Mouse (Mus musculus): ENCODE results near the gene Sys1. TPM values are rescaled to one million over a fixed set of nuclear protein-coding genes. Genes with fewer than 3 reads are reported as not detected.

The Sys1 gene
- polyA plus RNA-seq, 1 experiment from 2014 or later: 63.3 TPM

GRCm38 (mm10) chr2:164458535-164458934 lies 1.8 kb downstream of the Sys1 start:
- DNase-seq (ENCODE audit: low spot score): no peak
- ATAC-seq (ENCODE audit: low read depth): no peak
- Histone ChIP-seq H3K36me3 (ENCODE audit: control insufficient read depth, insufficient read depth, low read length) (peaks cover 8% of the 10 kb centered on the region; the same call in 1 of the 2 replicates), H3K27ac (replicated peaks; ENCODE audit: low read depth, low read length) (no peak overlapping the region), H3K4me1 (ENCODE audit: control insufficient read depth, insufficient read depth, low read length) (peaks cover 21% of the 10 kb centered on the region), H3K9me3 (ENCODE audit: control insufficient read depth, low read length) (no peaks in the 10 kb centered on the region), H3K4me2 (ENCODE audit: low read depth, low read length) (no peak overlapping the region), H3K9ac (ENCODE audit: low read depth, low read length) (no peak overlapping the region), H3K4me3 (ENCODE audit: low read depth, low read length) (no peak overlapping the region), H3K27me3 (replicated peaks; ENCODE audit: control insufficient read depth, insufficient read depth, low read length) (no peaks in the 10 kb centered on the region)
- WGBS: 91% methylated on average over 8 of the region's 8 CpGs

- DNase-seq (ENCODE audit: low spot score) (peak; percentile 99), ATAC-seq (ENCODE audit: low read depth) (peak; percentile 99)
- Histone ChIP-seq H3K27me3 (replicated peaks; ENCODE audit: control insufficient read depth, insufficient read depth, low read length) (no peaks in the 10 kb centered on the region), H3K4me2 (ENCODE audit: low read depth, low read length) (peak within 1 kb of the TSS; percentile 80), H3K9ac (ENCODE audit: low read depth, low read length) (peak within 1 kb of the TSS; percentile 82), H3K4me3 (ENCODE audit: low read depth, low read length) (peak within 1 kb of the TSS; percentile 78), H3K36me3 (ENCODE audit: control insufficient read depth, insufficient read depth, low read length) (peaks cover 30% of the 10 kb centered on the region; the same call in 1 of the 2 replicates), H3K27ac (replicated peaks; ENCODE audit: low read depth, low read length) (peak within 1 kb of the TSS; percentile 84), H3K9me3 (ENCODE audit: control insufficient read depth, low read length) (no peaks in the 10 kb centered on the region), H3K4me1 (ENCODE audit: control insufficient read depth, insufficient read depth, low read length) (peaks cover 16% of the 10 kb centered on the region)
- WGBS: 0% methylated on average over 65 of the region's 79 CpGs
Observed at GRCm38 (mm10) chr2:164460745-164461551, 4.2 kb downstream of the Sys1 start, which contains the start of gene Gm20458. Gene Gm20458, plus strand, starts transcription at chr2:164460967.

DNA sequence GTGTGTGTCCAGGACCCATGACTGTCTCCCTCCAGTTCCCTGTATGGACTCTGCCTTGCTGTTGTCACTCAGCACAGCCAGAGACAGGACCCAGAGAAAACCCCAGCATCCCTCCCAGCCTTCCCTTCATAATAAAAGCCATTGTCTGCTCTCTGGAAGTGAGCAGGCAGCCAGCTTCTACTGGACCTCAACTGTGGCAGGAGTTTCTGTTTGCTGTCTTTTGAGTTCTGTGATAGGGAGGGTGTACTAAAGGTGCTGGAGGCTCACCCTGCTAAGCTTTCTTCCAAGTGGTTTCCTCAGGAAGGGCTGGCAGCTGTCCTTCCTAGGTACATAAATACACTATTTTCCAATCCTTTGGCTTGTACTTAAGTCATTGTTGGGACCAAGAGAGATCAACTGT lies 8.4 kb downstream of the Sys1 start:
- H3K9ac ChIP-seq (ENCODE audit: low read depth, low read length): no peak overlapping the region
- peaks cover 5% of the 10 kb centered on the region; the same call in 1 of the 2 replicates for H3K4me1 ChIP-seq (ENCODE audit: control insufficient read depth, insufficient read depth, low read length)
- H3K27me3 ChIP-seq (replicated peaks; ENCODE audit: control insufficient read depth, insufficient read depth, low read length): no peaks in the 10 kb centered on the region
- no peak overlapping the region for H3K4me2 ChIP-seq (ENCODE audit: low read depth, low read length)
- no peak for DNase-seq (ENCODE audit: low spot score)
- no peak for ATAC-seq (ENCODE audit: low read depth)
- H3K27ac ChIP-seq (replicated peaks; ENCODE audit: low read depth, low read length): no peak overlapping the region
- no peak overlapping the region for H3K4me3 ChIP-seq (ENCODE audit: low read depth, low read length)
- H3K36me3 ChIP-seq (ENCODE audit: control insufficient read depth, insufficient read depth, low read length): peaks cover 30% of the 10 kb centered on the region; the same call in 1 of the 2 replicates
- H3K9me3 ChIP-seq (ENCODE audit: control insufficient read depth, low read length): no peaks in the 10 kb centered on the region

DNA sequence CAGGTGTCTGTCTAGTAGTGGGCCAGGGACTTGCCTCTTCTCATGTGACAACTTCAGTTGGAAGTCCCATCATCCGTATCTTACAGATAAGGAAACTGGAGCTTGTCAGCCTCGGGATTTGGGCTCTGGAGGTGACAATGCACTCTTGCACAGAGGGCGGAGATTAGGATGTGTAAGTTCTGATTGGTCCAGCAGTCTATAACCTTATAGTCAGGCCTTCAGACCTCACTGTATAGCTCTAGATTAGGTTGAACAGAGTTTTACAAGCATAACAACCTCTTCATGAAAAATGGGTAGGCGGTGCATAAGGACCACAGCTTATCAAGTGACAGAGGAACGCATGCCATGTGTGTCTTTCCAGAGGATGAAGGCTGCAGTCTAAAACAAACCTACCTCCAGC lies 10.0 kb downstream of the Sys1 start:
- 71% methylated on average over 5 of the region's 5 CpGs for WGBS
- no peak for DNase-seq (ENCODE audit: low spot score)
- H3K9ac ChIP-seq (ENCODE audit: low read depth, low read length): no peak overlapping the region

GRCm38 (mm10) chr2:164470254-164470653 lies 13.5 kb downstream of the Sys1 start:
- ATAC-seq (ENCODE audit: low read depth) (no peak), DNase-seq (ENCODE audit: low spot score) (peak; percentile 70)
- no peak overlapping the region for H3K27ac ChIP-seq (replicated peaks; ENCODE audit: low read depth, low read length)
- H3K9ac ChIP-seq (ENCODE audit: low read depth, low read length): no peak overlapping the region
- 24% methylated on average over 10 of the region's 10 CpGs for WGBS
- no peak overlapping the region for H3K4me3 ChIP-seq (ENCODE audit: low read depth, low read length)
- no peaks in the 10 kb centered on the region for H3K4me1 ChIP-seq (ENCODE audit: control insufficient read depth, insufficient read depth, low read length)
- no peaks in the 10 kb centered on the region for H3K27me3 ChIP-seq (replicated peaks; ENCODE audit: control insufficient read depth, insufficient read depth, low read length)
- H3K9me3 ChIP-seq (ENCODE audit: control insufficient read depth, low read length): no peaks in the 10 kb centered on the region
- H3K36me3 ChIP-seq (ENCODE audit: control insufficient read depth, insufficient read depth, low read length): peaks cover 11% of the 10 kb centered on the region; the same call in 1 of the 2 replicates
- H3K4me2 ChIP-seq (ENCODE audit: low read depth, low read length): no peak overlapping the region

More for the DNA sequence above, 10.0 kb downstream of the Sys1 start:
- ATAC-seq (ENCODE audit: low read depth): no peak
- H3K27ac ChIP-seq (replicated peaks; ENCODE audit: low read depth, low read length): no peak overlapping the region
- H3K36me3 ChIP-seq (ENCODE audit: control insufficient read depth, insufficient read depth, low read length): peaks cover 30% of the 10 kb centered on the region; the same call in 1 of the 2 replicates
- H3K27me3 ChIP-seq (replicated peaks; ENCODE audit: control insufficient read depth, insufficient read depth, low read length): no peaks in the 10 kb centered on the region
- H3K4me3 ChIP-seq (ENCODE audit: low read depth, low read length): no peak overlapping the region
- no peaks in the 10 kb centered on the region for H3K9me3 ChIP-seq (ENCODE audit: control insufficient read depth, low read length)
- H3K4me1 ChIP-seq (ENCODE audit: control insufficient read depth, insufficient read depth, low read length): peaks cover 5% of the 10 kb centered on the region; the same call in 1 of the 2 replicates
- no peak overlapping the region for H3K4me2 ChIP-seq (ENCODE audit: low read depth, low read length)

DNA sequence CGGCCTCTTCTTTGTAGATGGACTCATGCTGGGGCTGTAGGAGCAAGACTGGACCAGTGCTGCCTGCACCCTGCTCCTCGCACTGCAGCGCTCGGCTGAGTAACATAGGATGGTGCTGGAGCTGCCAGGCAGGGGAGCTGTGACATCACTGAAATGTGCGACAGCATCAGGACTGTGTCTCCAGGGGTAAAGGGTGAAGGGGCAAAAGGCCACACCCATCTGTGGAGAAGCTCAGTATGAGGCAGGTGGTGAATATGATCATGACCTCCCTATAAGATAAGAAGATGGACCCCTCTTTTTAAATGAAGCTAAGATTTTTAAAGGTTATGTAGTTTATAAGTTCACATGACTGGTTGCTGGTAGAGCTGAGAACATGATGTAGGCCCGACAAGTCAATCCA lies 16.9 kb downstream of the Sys1 start, which contains the start of gene Trp53tg5:
Gene Trp53tg5 (minus strand): TSS at position 101 of the 400 bp plus-strand sequence.
- peaks cover 6% of the 10 kb centered on the region; the same call in 1 of the 2 replicates for H3K36me3 ChIP-seq (ENCODE audit: control insufficient read depth, insufficient read depth, low read length)
- no peak within 1 kb of the TSS for H3K4me3 ChIP-seq (ENCODE audit: low read depth, low read length)
- H3K9me3 ChIP-seq (ENCODE audit: control insufficient read depth, low read length): no peaks in the 10 kb centered on the region
- no peak within 1 kb of the TSS for H3K4me2 ChIP-seq (ENCODE audit: low read depth, low read length)
- ATAC-seq (ENCODE audit: low read depth): no peak
- WGBS: 80% methylated on average over 6 of the region's 6 CpGs
- no peak for DNase-seq (ENCODE audit: low spot score)
- H3K27ac ChIP-seq (replicated peaks; ENCODE audit: low read depth, low read length): no peak within 1 kb of the TSS
- no peaks in the 10 kb centered on the region for H3K4me1 ChIP-seq (ENCODE audit: control insufficient read depth, insufficient read depth, low read length)
- no peak within 1 kb of the TSS for H3K9ac ChIP-seq (ENCODE audit: low read depth, low read length)
- no peaks in the 10 kb centered on the region for H3K27me3 ChIP-seq (replicated peaks; ENCODE audit: control insufficient read depth, insufficient read depth, low read length)

GRCm38 (mm10) chr2:164485681-164486257 lies 29.0 kb downstream of the Sys1 start, which contains the start of gene Dbndd2:
Gene Dbndd2, plus strand, starts transcription at chr2:164486106.
- Histone ChIP-seq H3K9me3 (ENCODE audit: control insufficient read depth, low read length) (no peaks in the 10 kb centered on the region), H3K27ac (replicated peaks; ENCODE audit: low read depth, low read length) (no peak within 1 kb of the TSS), H3K4me2 (ENCODE audit: low read depth, low read length) (peak within 1 kb of the TSS; percentile 100), H3K4me1 (ENCODE audit: control insufficient read depth, insufficient read depth, low read length) (peaks cover 8% of the 10 kb centered on the region; the same call in 1 of the 2 replicates), H3K36me3 (ENCODE audit: control insufficient read depth, insufficient read depth, low read length) (no peaks in the 10 kb centered on the region), H3K9ac (ENCODE audit: low read depth, low read length) (peak within 1 kb of the TSS; percentile 73), H3K27me3 (replicated peaks; ENCODE audit: control insufficient read depth, insufficient read depth, low read length) (peaks cover 25% of the 10 kb centered on the region), H3K4me3 (ENCODE audit: low read depth, low read length) (peak within 1 kb of the TSS; percentile 68)
- WGBS: 3% methylated on average over 18 of the region's 26 CpGs
- DNase-seq (ENCODE audit: low spot score): no peak
- peak; percentile 9; the same call in 1 of the 2 replicates for ATAC-seq (ENCODE audit: low read depth)

DNA sequence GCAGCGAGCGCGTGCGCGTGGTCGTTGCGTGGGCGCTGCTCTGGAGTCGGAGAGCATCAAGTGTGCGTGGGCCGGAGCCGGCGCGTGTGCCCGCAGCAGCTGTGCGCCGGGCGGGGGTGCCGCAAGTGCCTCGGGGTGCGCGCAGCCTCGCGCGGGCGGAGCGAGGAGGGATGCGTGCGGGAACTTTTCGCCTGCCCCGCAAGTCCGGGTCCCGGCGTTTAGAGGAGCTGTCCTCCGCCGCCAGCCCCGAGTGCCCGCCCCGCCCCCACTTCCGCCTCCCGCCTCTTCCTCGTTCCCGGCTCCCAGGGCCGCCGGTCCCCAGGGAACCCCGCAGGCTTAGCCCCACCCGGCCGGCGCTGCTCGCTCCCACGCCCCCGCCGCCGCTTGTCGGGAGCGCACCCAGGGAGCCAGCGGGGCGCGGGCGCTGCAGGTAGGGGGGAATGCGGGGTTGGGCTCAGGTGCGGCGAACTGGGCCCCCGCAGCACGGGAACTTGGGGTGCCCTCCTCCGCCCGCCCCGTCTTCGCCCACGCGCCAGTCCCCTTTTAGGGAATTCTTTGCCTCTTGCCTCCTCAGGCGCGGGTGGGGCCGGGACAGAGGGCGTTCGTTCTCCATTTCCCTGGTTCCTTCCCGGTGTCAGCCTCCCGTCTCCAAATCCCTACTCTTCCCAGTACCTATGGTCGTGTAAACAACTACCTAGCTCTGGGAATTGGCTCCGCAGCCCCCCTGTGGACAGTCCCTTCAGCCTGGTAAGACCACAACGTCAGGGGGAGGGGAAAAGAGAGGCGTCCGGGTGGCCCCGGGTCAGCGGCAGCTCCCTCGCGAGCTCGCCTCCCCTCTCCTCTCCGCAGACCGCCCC lies 29.7 kb downstream of the Sys1 start:
- WGBS: under 1% methylated on average over 26 of the region's 90 CpGs
- peak overlapping the region; percentile 73 for H3K9ac ChIP-seq (ENCODE audit: low read depth, low read length)
- H3K4me1 ChIP-seq (ENCODE audit: control insufficient read depth, insufficient read depth, low read length): peaks cover 8% of the 10 kb centered on the region; the same call in 1 of the 2 replicates
- DNase-seq (ENCODE audit: low spot score): peak; percentile 40
- H3K27ac ChIP-seq (replicated peaks; ENCODE audit: low read depth, low read length): no peak overlapping the region
- peaks cover 25% of the 10 kb centered on the region for H3K27me3 ChIP-seq (replicated peaks; ENCODE audit: control insufficient read depth, insufficient read depth, low read length)
- H3K9me3 ChIP-seq (ENCODE audit: control insufficient read depth, low read length): no peaks in the 10 kb centered on the region
- ATAC-seq (ENCODE audit: low read depth): peak; percentile 58
- H3K4me3 ChIP-seq (ENCODE audit: low read depth, low read length): peak overlapping the region; percentile 68
- H3K4me2 ChIP-seq (ENCODE audit: low read depth, low read length): peak overlapping the region; percentile 100
- H3K36me3 ChIP-seq (ENCODE audit: control insufficient read depth, insufficient read depth, low read length): no peaks in the 10 kb centered on the region

Measured in embryonic facial prominence, embryonic 14.5 days (tissue).